ENCODE assay signal across 7 mouse cellular contexts in the genomic region with DNA sequence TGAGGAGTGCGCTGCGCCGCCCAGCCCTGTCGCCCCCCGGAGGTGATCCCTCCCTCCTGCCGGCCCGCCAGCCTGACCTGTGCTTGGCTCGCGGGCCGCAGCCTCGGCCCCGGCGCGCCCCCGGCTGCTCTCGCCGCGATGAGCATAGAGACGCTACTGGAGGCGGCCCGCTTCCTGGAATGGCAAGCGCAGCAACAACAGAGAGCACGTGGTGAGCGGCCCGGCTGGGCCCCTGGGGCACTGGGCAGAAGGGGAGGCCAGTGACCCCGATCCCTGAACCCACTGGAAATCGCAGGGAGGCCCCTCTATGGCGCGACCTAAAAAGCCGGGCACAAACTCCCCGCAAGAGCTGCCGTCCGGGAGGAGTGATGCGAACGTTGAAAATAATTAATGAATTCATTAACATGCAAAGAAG. TPM values are rescaled to one million over a fixed set of nuclear protein-coding genes. Genes with fewer than 3 reads are reported as not detected.
DNase-seq lines count a peak whose midpoint lies in the region; ATAC-seq and TF ChIP-seq lines count a peak whose summit lies in the region.

No protein-coding gene starts in this region.

- peak overlapping the region; percentile 99 for H3K27ac ChIP-seq in heart, embryonic 16.5 days (ENCODE audit: low read length)
- peak overlapping the region; percentile 98 for H3K27ac ChIP-seq in macrophage

- POLR2A ChIA-PET in Patski (lab: Charles Lee), result interaction anchor here (0.9 to 1.7 kb wide), 2 partner anchors 8 to 17 kb away, joined by 4 to 5 read pairs; no protein-coding TSS in a partner anchor

- DNase-seq in Patski (ENCODE audit: low read depth, low spot score), result no peak
- peak; percentile 19 for DNase-seq in embryo, embryonic 11.5 days (ENCODE audit: low read depth, low spot score)
- DNase-seq in kidney, postnatal 25 days, result peak; percentile 60 to 89
- peak; percentile 67 for DNase-seq in splenic B cell, adult 2 months (ENCODE audit: low read depth, low spot score)

- WGBS in heart, embryonic 16.5 days, result under 1% methylated on average over 35 of the region's 35 CpGs
- 1% methylated on average over 35 of the region's 35 CpGs for whole genome bisulfite sequencing in macrophage (ENCODE audit: missing documents)

- H3K9me3 ChIP-seq in E14TG2a.4 (ENCODE audit: low read length), result no peaks in the 10 kb centered on the region
- H3K9me3 ChIP-seq in heart, embryonic 16.5 days (replicated peaks; ENCODE audit: control insufficient read depth, low read length), result no peaks in the 10 kb centered on the region

- H3K79me2 ChIP-seq in macrophage (ENCODE audit: inconsistent target), result peaks cover 38% of the 10 kb centered on the region

- in situ Hi-C loops in Patski (cut with MboI; ENCODE audit: low pct_unique_long_range_greater_than_20kb), result no loop called here

- CTCF ChIA-PET in Patski (lab: Charles Lee), result no interaction called here

- peak overlapping the region; percentile 96 for H3K4me2 ChIP-seq in heart, embryonic 16.5 days (ENCODE audit: low read depth, low read length)

- H3K36me3 ChIP-seq in E14TG2a.4 (ENCODE audit: insufficient read depth, low read length) (peaks cover 43% of the 10 kb centered on the region), macrophage (ENCODE audit: inconsistent target) (no peaks in the 10 kb centered on the region)
- H3K36me3 ChIP-seq in heart, embryonic 16.5 days (ENCODE audit: control insufficient read depth, insufficient read depth), result no peaks in the 10 kb centered on the region
- H3K36me3 ChIP-seq in splenic B cell, adult 2 months (ENCODE audit: control insufficient read depth, insufficient read depth, low read length, poor library complexity, severe bottlenecking), result no peaks in the 10 kb centered on the region

- no peaks in the 10 kb centered on the region for H3K27me3 ChIP-seq in E14TG2a.4 (ENCODE audit: insufficient read depth, low read length)
- no peaks in the 10 kb centered on the region for H3K27me3 ChIP-seq in Patski
- H3K27me3 ChIP-seq in heart, embryonic 16.5 days (ENCODE audit: control insufficient read depth, insufficient read depth, low read length), result no peaks in the 10 kb centered on the region
- H3K27me3 ChIP-seq in splenic B cell, adult 2 months (ENCODE audit: control insufficient read depth, insufficient read depth, low read length, poor library complexity, severe bottlenecking), result no peaks in the 10 kb centered on the region

- peak overlapping the region; percentile 87 for H3K9ac ChIP-seq in heart, embryonic 16.5 days (ENCODE audit: low read length)

- peak; percentile 5 for ATAC-seq in Patski
- ATAC-seq in heart, embryonic 16.5 days (replicated peaks; ENCODE audit: extremely low read depth, insufficient read depth, low FRiP score), result no peak

- TF ChIP-seq CTCF in E14TG2a.4 (conservative IDR thresholded peaks at IDR 0.05; ENCODE audit: low read length) (no peak), Patski (IDR thresholded peaks at IDR 0.05) (no peak)

- H3K4me3 ChIP-seq in E14TG2a.4 (replicated peaks; ENCODE audit: low read length) (peak overlapping the region; percentile 100), macrophage (ENCODE audit: inconsistent target) (peak overlapping the region; percentile 96)
- H3K4me3 ChIP-seq in heart, embryonic 16.5 days (ENCODE audit: low read length), result peak overlapping the region; percentile 88

- peaks cover 74% of the 10 kb centered on the region for H3K4me1 ChIP-seq in E14TG2a.4 (replicated peaks; ENCODE audit: low read depth, low read length)
- peaks cover 36% of the 10 kb centered on the region for H3K4me1 ChIP-seq in heart, embryonic 16.5 days (ENCODE audit: control insufficient read depth, insufficient read depth, low read length)

RNA-seq across cellular contexts. Expression of a gene that starts 0.5 kb away (rescaled TPM):
- polyA plus RNA-seq in Patski (2021) (24.7 TPM), macrophage (2018) (21.8 to 49.6 TPM (median 29.0 TPM) in 3 replicates)
- 3.0 and 3.3 TPM in 2 replicates for polyA plus RNA-seq in heart, embryonic 16.5 days (2015; fragmentation: Nextera tagmentation; extraction: Ambion mirVana)
- 10 to 100 TPM in 21 of 26 experiments, 1 to 10 TPM in 5; 3.0 to 55.2 (median 34.8) TPM for total RNA-seq in macrophage (2018; cell fraction: chromatin; rRNA removed)
- 10 to 100 TPM in 25 of 26 experiments, 1 to 10 TPM in 1; 6.5 to 66.5 (median 35.6) TPM for total RNA-seq in macrophage (2018; cell fraction: cytosol; rRNA removed)
- total RNA-seq in macrophage (2018; cell fraction: nucleus; rRNA removed), result 10 to 100 TPM in 24 of 26 experiments, 1 to 10 TPM in 2; 4.1 to 71.3 (median 38.9) TPM
